Mouse (Mus musculus) MEL (cell line): ENCODE data around the gene Dgkb. TPM values are rescaled to one million over a fixed set of nuclear protein-coding genes. Genes with fewer than 3 reads are reported as not detected.

Experiments
- DNase-seq: peaks from one replicate; pipeline ENCODE4 v3.0.0; 2011; ENCODE audit warnings: low read depth, low spot score
- H3K27ac ChIP-seq: 2 replicates; pipeline ENCODE4 v1.5.1; 2012; ENCODE audit warnings: low read depth, mild to moderate bottlenecking, control low read depth, low read length, moderate library complexity; ENCODE audit not compliant: control insufficient read depth
- H3K27me3 ChIP-seq, 2 experiments: fragments of 150-350 bp in 1 of 2; sonication (generic) in 1 of 2; 2 replicates each; pipeline ENCODE4 v1.6.1; 2012; ENCODE audit warnings: low read length in 2 of 2, mild to moderate bottlenecking in 2 of 2, improper control_type of control experiment in 1 of 2, moderate library complexity in 1 of 2; ENCODE audit not compliant: insufficient read depth in 2 of 2, control insufficient read depth in 1 of 2
- H3K36me3 ChIP-seq, 2 experiments: 2 replicates each; pipeline ENCODE4 v1.6.1; 2012 to 2014; ENCODE audit warnings: low read length in 2 of 2, improper control_type of control experiment in 1 of 2, inconsistent platforms in 1 of 2, mild to moderate bottlenecking in 1 of 2; ENCODE audit not compliant: insufficient read depth in 2 of 2, control insufficient read depth in 1 of 2
- H3K4me1 ChIP-seq, 2 experiments: fragments of 150-350 bp in 1 of 2; sonication (generic) in 1 of 2; 2 replicates each; pipeline ENCODE4 v1.6.1; 2012; ENCODE audit warnings: low read length in 2 of 2, improper control_type of control experiment in 1 of 2, mild to moderate bottlenecking in 1 of 2; ENCODE audit not compliant: insufficient read depth in 2 of 2, control insufficient read depth in 1 of 2
- H3K4me3 ChIP-seq, 2 experiments: fragments of 150-350 bp in 1 of 2; sonication (generic) in 1 of 2; 2 replicates each; pipeline ENCODE4 v1.5.1; 2012; ENCODE audit warnings: low read depth in 2 of 2, low read length in 2 of 2, mild to moderate bottlenecking in 2 of 2, moderate library complexity in 2 of 2, control low read depth in 1 of 2, improper control_type of control experiment in 1 of 2; ENCODE audit not compliant: control insufficient read depth in 1 of 2, insufficient read depth in 1 of 2
- H3K79me2 ChIP-seq: 2 replicates; pipeline ENCODE4 v1.6.1; 2012; ENCODE audit warnings: mild to moderate bottlenecking, low read length, moderate library complexity; ENCODE audit not compliant: control insufficient read depth, poor library complexity, insufficient read depth
- H3K9ac ChIP-seq: 2 replicates; pipeline ENCODE4 v1.6.1; 2012; ENCODE audit warnings: low read depth, mild to moderate bottlenecking, control low read depth, low read length, moderate library complexity; ENCODE audit not compliant: control insufficient read depth, poor library complexity, severe bottlenecking
- H3K9me3 ChIP-seq: fragments of 150-350 bp; sonication (generic); replicated peaks from 2 replicates; pipeline ENCODE4 v1.6.1; 2012; ENCODE audit warnings: mild to moderate bottlenecking, low read length, improper control_type of control experiment, moderate library complexity; ENCODE audit not compliant: insufficient read depth
- BHLHE40 ChIP-seq: IDR thresholded peaks from 2 replicates; pipeline ENCODE4 v1.6.1; 2012; ENCODE audit warnings: low read depth, mild to moderate bottlenecking, inconsistent platforms, low read length, improper control_type of control experiment, borderline replicate concordance
- CHD1 ChIP-seq: IDR thresholded peaks from 2 replicates; pipeline ENCODE4 v1.6.1; 2012; ENCODE audit warnings: low read depth, mild to moderate bottlenecking, inconsistent platforms, low read length, improper control_type of control experiment
- ELF1 ChIP-seq: IDR thresholded peaks from 2 replicates; pipeline ENCODE4 v1.6.1; 2014; ENCODE audit warnings: low read depth, mild to moderate bottlenecking, inconsistent platforms, low read length, improper control_type of control experiment, moderate library complexity
- ETS1 ChIP-seq: IDR thresholded peaks from 2 replicates; pipeline ENCODE4 v1.6.1; 2012; ENCODE audit warnings: low read depth, mild to moderate bottlenecking, inconsistent platforms, low read length, improper control_type of control experiment, moderate library complexity
- GABPA ChIP-seq: IDR thresholded peaks from 2 replicates; pipeline ENCODE4 v1.6.1; 2012; ENCODE audit warnings: low read depth, mild to moderate bottlenecking, inconsistent platforms, low read length, improper control_type of control experiment, moderate library complexity
- GATA1 ChIP-seq: IDR thresholded peaks from 2 replicates; pipeline ENCODE4 v1.6.1; 2011; ENCODE audit warnings: low read depth, low read length, improper control_type of control experiment
- HCFC1 ChIP-seq: IDR thresholded peaks from 2 replicates; pipeline ENCODE4 v1.6.1; 2012; ENCODE audit warnings: low read depth, mild to moderate bottlenecking, inconsistent platforms, low read length, improper control_type of control experiment, moderate library complexity
- JUND ChIP-seq: IDR thresholded peaks from 2 replicates; pipeline ENCODE4 v1.6.1; 2011; ENCODE audit warnings: low read depth, mild to moderate bottlenecking, improper control_type of control experiment, low read length
- KAT2A ChIP-seq: conservative IDR thresholded peaks from 2 replicates; pipeline ENCODE4 v1.6.1; 2012; ENCODE audit warnings: low read depth, low read length, improper control_type of control experiment, inconsistent platforms
- MAFK ChIP-seq: IDR thresholded peaks from 2 replicates; pipeline ENCODE4 v1.6.1; 2011; ENCODE audit warnings: low read depth, mild to moderate bottlenecking, low read length, improper control_type of control experiment, borderline replicate concordance
- MAZ ChIP-seq: IDR thresholded peaks from 2 replicates; pipeline ENCODE4 v1.6.1; 2012; ENCODE audit warnings: low read depth, mild to moderate bottlenecking, inconsistent platforms, low read length, improper control_type of control experiment
- MEF2A ChIP-seq: IDR thresholded peaks from 2 replicates; pipeline ENCODE4 v1.6.1; 2014; ENCODE audit warnings: low read depth, mild to moderate bottlenecking, inconsistent platforms, low read length, improper control_type of control experiment; ENCODE audit not compliant: poor library complexity, insufficient replicate concordance, severe bottlenecking; ENCODE audit errors: extremely low read depth
- MXI1 ChIP-seq: IDR thresholded peaks from 2 replicates; pipeline ENCODE4 v1.6.1; 2011; ENCODE audit warnings: mild to moderate bottlenecking, low read depth, low read length, improper control_type of control experiment
- NELFE ChIP-seq: IDR thresholded peaks from 2 replicates; pipeline ENCODE4 v1.6.1; 2011; ENCODE audit warnings: low read depth, low read length, improper control_type of control experiment
- POLR2AphosphoS2 ChIP-seq: IDR thresholded peaks from 2 replicates; pipeline ENCODE4 v1.6.1; 2011; ENCODE audit warnings: low read length, improper control_type of control experiment
- RAD21 ChIP-seq: IDR thresholded peaks from 2 replicates; pipeline ENCODE4 v1.6.1; 2011; ENCODE audit warnings: mild to moderate bottlenecking, low read depth, low read length, improper control_type of control experiment
- RCOR1 ChIP-seq: IDR thresholded peaks from 2 replicates; pipeline ENCODE4 v1.6.1; 2012; ENCODE audit warnings: low read depth, mild to moderate bottlenecking, inconsistent platforms, low read length, improper control_type of control experiment
- SIN3A ChIP-seq: IDR thresholded peaks from 2 replicates; pipeline ENCODE4 v1.6.1; 2012; ENCODE audit warnings: low read length, improper control_type of control experiment, inconsistent platforms
- SMC3 ChIP-seq: IDR thresholded peaks from 2 replicates; pipeline ENCODE4 v1.6.1; 2011; ENCODE audit warnings: low read depth, low read length, improper control_type of control experiment
- TAL1 ChIP-seq: IDR thresholded peaks from 2 replicates; pipeline ENCODE4 v1.6.1; 2012; ENCODE audit warnings: mild to moderate bottlenecking, inconsistent platforms, low read length, moderate library complexity, mixed read lengths
- TBP ChIP-seq: IDR thresholded peaks from 2 replicates; pipeline ENCODE4 v1.8.0; 2011; ENCODE audit warnings: low read depth, low read length, improper control_type of control experiment
- UBTF ChIP-seq: IDR thresholded peaks from 2 replicates; pipeline ENCODE4 v1.6.1; 2012; ENCODE audit warnings: low read depth, mild to moderate bottlenecking, inconsistent platforms, low read length, improper control_type of control experiment, moderate library complexity, borderline replicate concordance; ENCODE audit not compliant: insufficient read depth
- USF2 ChIP-seq, 2 experiments: IDR thresholded peaks; 2 replicates each; pipeline ENCODE4 v1.6.1; 2011 to 2012; ENCODE audit warnings: improper control_type of control experiment in 2 of 2, low read length in 2 of 2, borderline replicate concordance in 1 of 2, inconsistent platforms in 1 of 2, low read depth in 1 of 2, mild to moderate bottlenecking in 1 of 2; ENCODE audit not compliant: insufficient read depth in 1 of 2
- ZMIZ1 ChIP-seq: IDR thresholded peaks from 2 replicates; pipeline ENCODE4 v1.6.1; 2012; ENCODE audit warnings: low read depth, mild to moderate bottlenecking, inconsistent platforms, low read length, improper control_type of control experiment, moderate library complexity
- ZNF384 ChIP-seq: IDR thresholded peaks from 2 replicates; pipeline ENCODE4 v1.6.1; 2012; ENCODE audit warnings: low read depth, mild to moderate bottlenecking, inconsistent platforms, low read length, improper control_type of control experiment
- polyA plus RNA-seq, 2 experiments: library from polyadenylated mRNA; stranded (reverse) in 1 of 2; unstranded in 1 of 2; fragments of >175 nt in 1 of 2; fragments of >200 nt in 1 of 2; gene quantifications; 2 replicates each; pipeline versions ENCODE4 v1.2.1 to v1.2.4; 2012; ENCODE audit warnings: low replicate concordance in 2 of 2, low read depth in 1 of 2; ENCODE audit not compliant: insufficient read length in 2 of 2, insufficient read depth in 1 of 2, missing spikeins in 1 of 2
- total RNA-seq: library from RNA; depleted of rRNA; stranded (reverse); fragments of 300-350 nt; gene quantifications from 2 replicates; pipeline ENCODE4 v1.2.3, GENCODE M21; 2012

Gene Dgkb
- total and polyA plus RNA-seq, 3 experiments, result not detected

DNA sequence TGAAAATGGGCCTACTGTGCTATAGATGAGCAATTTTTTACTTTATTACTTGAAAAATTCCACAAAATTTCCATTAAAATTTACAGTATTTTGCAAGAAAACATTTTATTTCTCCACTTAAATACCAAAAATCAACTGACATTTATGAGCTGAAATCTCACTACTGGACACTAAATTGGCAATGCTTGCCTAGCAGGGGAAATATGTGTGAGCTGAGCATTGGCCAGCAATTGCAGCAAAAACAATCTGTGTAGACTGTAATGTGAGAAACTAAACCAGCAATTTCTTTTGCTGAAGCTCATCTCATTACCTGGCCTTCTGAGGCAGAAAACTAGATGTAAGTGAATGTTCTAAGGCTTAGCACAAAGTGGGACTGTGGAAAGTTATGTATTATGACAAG, 651.1 kb downstream of the Dgkb start:
- Histone ChIP-seq H3K9me3 (no peaks in the 10 kb centered on the region), H3K9ac (no peak overlapping the region), H3K4me1 (no peaks in the 10 kb centered on the region), H3K27ac (no peak overlapping the region), H3K36me3 (no peaks in the 10 kb centered on the region), H3K27me3 (no peaks in the 10 kb centered on the region), H3K4me3 (no peak overlapping the region), H3K79me2 (no peaks in the 10 kb centered on the region)
- TF ChIP-seq CHD1 (no peak), MXI1 (no peak), ZNF384 (no peak), NELFE (no peak), USF2 (IDR thresholded peaks at IDR 0.05; ENCODE audit: borderline replicate concordance in 1 of 2, insufficient read depth in 1 of 2, low read depth in 1 of 2, low read length in 2 of 2) (no peak), JUND (no peak), SMC3 (no peak), BHLHE40 (no peak), MEF2A (no peak)
- TF ChIP-seq, all 39 proteins: peak for 0
- no peak for DNase-seq

DNA sequence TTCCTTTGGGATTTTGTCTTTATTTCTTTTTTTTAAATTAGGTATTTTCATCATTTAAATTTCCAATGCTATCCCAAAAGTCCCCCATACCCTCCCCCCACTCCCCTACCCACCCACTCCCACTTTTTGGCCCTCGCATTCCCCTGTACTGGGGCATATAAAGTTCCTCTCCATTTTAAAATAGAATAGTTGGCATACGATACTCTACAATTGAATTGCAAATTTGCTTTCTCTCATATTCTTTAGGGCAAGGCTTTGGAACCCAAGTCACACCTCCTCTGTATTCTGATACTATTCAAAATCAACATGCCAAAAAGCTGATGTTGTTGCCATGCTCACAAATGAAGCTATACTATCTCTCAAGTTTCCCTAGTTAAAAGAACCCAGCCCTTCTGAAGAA, 679.7 kb downstream of the Dgkb start:
- H3K36me3 ChIP-seq, result no peaks in the 10 kb centered on the region
- H3K4me3 ChIP-seq, result no peak overlapping the region
- no peaks in the 10 kb centered on the region for H3K9me3 ChIP-seq
- no peaks in the 10 kb centered on the region for H3K4me1 ChIP-seq
- H3K9ac ChIP-seq, result no peak overlapping the region
- H3K79me2 ChIP-seq, result no peaks in the 10 kb centered on the region
- TF ChIP-seq MAZ (no peak), MEF2A (no peak), KAT2A (no peak), RCOR1 (no peak), MXI1 (no peak), GATA1 (no peak), TBP (no peak), CHD1 (no peak), GABPA (no peak), SIN3A (no peak), ZMIZ1 (no peak), NELFE (no peak), MAFK (no peak), HCFC1 (no peak), UBTF (no peak), TAL1 (no peak), RAD21 (no peak), POLR2AphosphoS2 (no peak), ELF1 (no peak), ETS1 (no peak)
- TF ChIP-seq, all 39 proteins: peak for 0
- Histone ChIP-seq H3K27me3 (no peaks in the 10 kb centered on the region), H3K27ac (no peak overlapping the region)
- no peak for DNase-seq
